Mouse (Mus musculus) lung, adult 2 months (tissue): ENCODE results near the gene Zfp524.

Experiments used
- CTCF ChIP-seq: fragments of 200-500 bp; IDR thresholded peaks from 2 replicates; pipeline ENCODE4 v1.5.1; 2011; ENCODE audit warnings: mild to moderate bottlenecking, low read length, control low read depth; ENCODE audit not compliant: insufficient read depth
- POLR2A ChIP-seq: fragments of 200-500 bp; IDR thresholded peaks from 2 replicates; pipeline ENCODE4 v1.6.1; 2011; ENCODE audit warnings: low read depth, mild to moderate bottlenecking, control low read depth, low read length, borderline replicate concordance; ENCODE audit errors: extremely low read depth

DNA sequence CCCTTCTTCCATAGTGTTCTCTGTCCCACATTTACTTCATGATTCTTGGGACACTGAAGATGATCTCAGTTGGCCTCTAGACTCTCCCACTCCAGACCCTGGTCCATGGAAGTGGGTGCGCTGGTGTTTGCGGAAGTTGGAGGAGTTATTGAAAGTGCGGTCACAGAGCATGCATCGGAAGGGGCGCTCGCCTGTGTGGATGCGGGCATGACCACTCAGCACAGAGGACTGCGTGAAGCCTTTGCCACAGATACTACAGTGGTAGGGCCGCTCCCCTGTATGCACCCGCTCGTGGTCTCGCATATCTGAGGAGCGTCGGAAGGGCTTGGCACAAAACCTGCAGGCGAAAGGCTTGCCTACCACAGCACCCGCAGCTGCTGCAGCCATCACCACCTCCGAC lies 21.4 kb downstream of the Zfp524 start:
- no peak for TF ChIP-seq CTCF
- no peak for TF ChIP-seq POLR2A
